Comparison of ENCODE assay signal across 10 mouse cellular contexts in genomic region chr11:50127781-50128180, GRCm38 (mm10). TPM values are rescaled to one million over a fixed set of nuclear protein-coding genes. Genes with fewer than 3 reads are reported as not detected.
DNase-seq lines count a peak whose midpoint lies in the region; ATAC-seq and TF ChIP-seq lines count a peak whose summit lies in the region.
"Had no signal": no experiment of that assay in that cellular context is flagged by ENCODE, and none has a peak within 500 bp of the region (broad histone marks: within the 10 kb centered on the region; RNA-seq: fewer than 3 reads in every experiment).

No protein-coding gene starts in this region.

- no peaks in the 10 kb centered on the region for H3K36me3 ChIP-seq in heart, embryonic 10.5 days
- H3K36me3 ChIP-seq in neural tube, embryonic 12.5 days = no peaks in the 10 kb centered on the region
- no peaks in the 10 kb centered on the region for H3K36me3 ChIP-seq in liver, embryonic 11.5 days (ENCODE audit: control insufficient read depth, insufficient read depth, low read length)
- H3K36me3 ChIP-seq in stomach, postnatal 0 days (ENCODE audit: control insufficient read depth, insufficient read depth, low read length) = no peaks in the 10 kb centered on the region

- H3K27ac ChIP-seq in heart, embryonic 10.5 days = no peak overlapping the region
- H3K27ac ChIP-seq in neural tube, embryonic 12.5 days = no peak overlapping the region
- H3K27ac ChIP-seq in liver, embryonic 11.5 days (ENCODE audit: low read depth, low read length) = no peak overlapping the region
- H3K27ac ChIP-seq in stomach, postnatal 0 days (replicated peaks) = no peak overlapping the region
- H3K27ac ChIP-seq: gastrocnemius, adult 2 months had no signal

- no peaks in the 10 kb centered on the region for H3K9me3 ChIP-seq in heart, embryonic 10.5 days
- H3K9me3 ChIP-seq in neural tube, embryonic 12.5 days = no peaks in the 10 kb centered on the region
- H3K9me3 ChIP-seq in liver, embryonic 11.5 days (ENCODE audit: control insufficient read depth, low read length) = no peaks in the 10 kb centered on the region
- no peaks in the 10 kb centered on the region for H3K9me3 ChIP-seq in stomach, postnatal 0 days (ENCODE audit: control insufficient read depth, low read length)

- H3K4me2 ChIP-seq in neural tube, embryonic 12.5 days (replicated peaks) = peak overlapping the region; percentile 48
- H3K4me2 ChIP-seq in liver, embryonic 11.5 days = peak overlapping the region; percentile 75
- 0 out of 2 replicates have a peak overlapping the region, but pooled peaks have one; percentile 27 for H3K4me2 ChIP-seq in stomach, postnatal 0 days (replicated peaks; ENCODE audit: low read depth)

- no peak for TF ChIP-seq CTCF in stomach, postnatal 0 days (IDR thresholded peaks at IDR 0.05; ENCODE audit: low read depth)

- ATAC-seq in neural tube, embryonic 12.5 days (ENCODE audit: low FRiP score, low read depth) = no peak
- no peak for ATAC-seq in liver, embryonic 11.5 days (replicated peaks; ENCODE audit: low FRiP score)
- no peak for ATAC-seq in stomach, postnatal 0 days (ENCODE audit: low FRiP score, low TSS enrichment)

- H3K4me3 ChIP-seq in heart, embryonic 10.5 days = peak overlapping the region; percentile 48
- H3K4me3 ChIP-seq in neural tube, embryonic 12.5 days = no peak overlapping the region
- peak overlapping the region; percentile 36 for H3K4me3 ChIP-seq in liver, embryonic 11.5 days (ENCODE audit: low read depth, low read length)
- no peak overlapping the region for H3K4me3 ChIP-seq in stomach, postnatal 0 days (ENCODE audit: low read depth, low read length)
- H3K4me3 ChIP-seq: gastrocnemius, adult 2 months had no signal

- no peak for DNase-seq in heart, embryonic 10.5 days (ENCODE audit: low spot score)
- no peak for DNase-seq in heart, adult 8-10 months (ENCODE audit: low spot score)
- DNase-seq in neural tube, embryonic 10.5 days (ENCODE audit: extremely low spot score, low spot score) = no peak
- no peak for DNase-seq in liver, embryonic 11.5 days (ENCODE audit: low spot score)
- no peak for DNase-seq in stomach, postnatal 0 days (ENCODE audit: low spot score)
- DNase-seq in cerebellum, adult 11 months = no peak
- no peak for DNase-seq in adrenal gland, postnatal 25 days
- DNase-seq: cerebellum, adult 8-10 months; gastrocnemius, adult 2 months had no signal

- H3K4me1 ChIP-seq in heart, embryonic 10.5 days = peaks cover 25% of the 10 kb centered on the region
- peaks cover 12% of the 10 kb centered on the region for H3K4me1 ChIP-seq in neural tube, embryonic 12.5 days
- H3K4me1 ChIP-seq in liver, embryonic 11.5 days (replicated peaks; ENCODE audit: control insufficient read depth, insufficient read depth, low read length) = peaks cover 12% of the 10 kb centered on the region
- no peaks in the 10 kb centered on the region for H3K4me1 ChIP-seq in stomach, postnatal 0 days (replicated peaks; ENCODE audit: control insufficient read depth, insufficient read depth)

- H3K9ac ChIP-seq in neural tube, embryonic 12.5 days = no peak overlapping the region
- H3K9ac ChIP-seq in liver, embryonic 11.5 days (ENCODE audit: low read depth, low read length) = peak overlapping the region; percentile 53; the same call in 1 of the 2 replicates
- no peak overlapping the region for H3K9ac ChIP-seq in stomach, postnatal 0 days (ENCODE audit: low read length)

- H3K27me3 ChIP-seq in heart, embryonic 10.5 days (ENCODE audit: insufficient read depth, poor library complexity, severe bottlenecking) = no peaks in the 10 kb centered on the region
- no peaks in the 10 kb centered on the region for H3K27me3 ChIP-seq in neural tube, embryonic 12.5 days (replicated peaks)
- no peaks in the 10 kb centered on the region for H3K27me3 ChIP-seq in liver, embryonic 11.5 days (replicated peaks; ENCODE audit: control insufficient read depth, insufficient read depth, low read length)
- no peaks in the 10 kb centered on the region for H3K27me3 ChIP-seq in stomach, postnatal 0 days (ENCODE audit: control insufficient read depth, insufficient read depth, low read length)

- TF ChIP-seq EP300 in stomach, postnatal 0 days (optimal IDR thresholded peaks at IDR 0.05) = no peak

- 4% methylated on average over 10 of the region's 10 CpGs for WGBS in heart, embryonic 10.5 days
- WGBS in neural tube, embryonic 12.5 days = 8% methylated on average over 10 of the region's 10 CpGs
- 5% methylated on average over 10 of the region's 10 CpGs for WGBS in liver, embryonic 11.5 days
- 3% methylated on average over 10 of the region's 10 CpGs for WGBS in stomach, postnatal 0 days

RNA-seq across cellular contexts. Expression of gene Tbc1d9b, which starts 3.4 kb away (rescaled TPM):
- polyA plus RNA-seq in heart, embryonic 10.5 days (2016; fragmentation: Nextera tagmentation; extraction: Ambion mirVana) = 29.5 and 36.5 TPM in 2 replicates
- total RNA-seq in heart, adult 8-10 months (2022) = 10 to 100 TPM; 45.9 to 47.4 (median 46.5) TPM
- 39.8 and 47.3 TPM in 2 replicates for polyA plus RNA-seq in neural tube, embryonic 12.5 days (2016; fragmentation: Nextera tagmentation; extraction: Ambion mirVana)
- polyA plus RNA-seq in liver, embryonic 11.5 days (2014; fragmentation: Nextera tagmentation; extraction: Ambion mirVana) = 30.1 and 34.0 TPM in 2 replicates
- 13.9 and 14.5 TPM in 2 replicates for polyA plus RNA-seq in stomach, postnatal 0 days (2015; fragmentation: Nextera tagmentation; extraction: Ambion mirVana)
- 117 and 129 TPM in 2 replicates for total RNA-seq in adrenal gland, postnatal 25 days (2021)

RNA-seq across cellular contexts. Expression of gene Mrnip, which starts 46.5 kb away (rescaled TPM):
- 15.6 and 21.7 TPM in 2 replicates for polyA plus RNA-seq in heart, embryonic 10.5 days (2016; fragmentation: Nextera tagmentation; extraction: Ambion mirVana)
- total RNA-seq in heart, adult 8-10 months (2022) = 1 to 10 TPM; 1.6 to 3.5 (median 2.7) TPM
- polyA plus RNA-seq in neural tube, embryonic 12.5 days (2016; fragmentation: Nextera tagmentation; extraction: Ambion mirVana) = 22.4 and 25.4 TPM in 2 replicates
- polyA plus RNA-seq in liver, embryonic 11.5 days (2014; fragmentation: Nextera tagmentation; extraction: Ambion mirVana) = 13.9 and 18.7 TPM in 2 replicates
- 6.1 and 6.2 TPM in 2 replicates for polyA plus RNA-seq in stomach, postnatal 0 days (2015; fragmentation: Nextera tagmentation; extraction: Ambion mirVana)
- total RNA-seq in adrenal gland, postnatal 25 days (2021) = 10.5 and 15.0 TPM in 2 replicates

Comparison
In these comparisons a context has a peak if more than half of its experiments do, and no peak if none do; other contexts are left out.
1. H3K4me3 ChIP-seq: peak in heart, embryonic 10.5 days (single experiment) and liver, embryonic 11.5 days (single experiment); none in neural tube, embryonic 12.5 days (single experiment) and stomach, postnatal 0 days (single experiment).
2. Peak in every context shown above with its lines, with median percentiles within 50 percentile points of each other: H3K4me2 ChIP-seq.